Mouse (Mus musculus) liver, postnatal 0 days (tissue): ENCODE results near the gene Nek4.

Source experiments
- CTCF ChIP-seq: sonication (generic); IDR thresholded peaks from 2 replicates; pipeline ENCODE4 v1.5.1; 2016; ENCODE audit warnings: antibody characterized with exemption, low read depth
- EP300 ChIP-seq: IDR thresholded peaks from 2 replicates; pipeline ENCODE4 v1.6.1; 2016; ENCODE audit warnings: antibody characterized with exemption, low read depth, mild to moderate bottlenecking

- TF ChIP-seq CTCF, result no peak
- TF ChIP-seq EP300, result no peak
These were observed 45.2 kb downstream of the Nek4 start for GRCm38 (mm10) chr14:30996417-30996816.
